Mouse (Mus musculus) cerebellum, adult 2 months (tissue): Measurements from ENCODE around the gene Aqp5. TPM values are rescaled to one million over a fixed set of nuclear protein-coding genes. Genes with fewer than 3 reads are reported as not detected.

Experiments used
- DNase-seq, 2 experiments: peaks; one replicate each; pipeline ENCODE4 v3.0.0; 2021
- H3K27ac ChIP-seq: fragments of 200-500 bp; 2 replicates; pipeline ENCODE4 v1.5.1; 2012; ENCODE audit warnings: low read length, control low read depth, inconsistent platforms; ENCODE audit not compliant: insufficient read depth
- H3K27me3 ChIP-seq: fragments of 200-500 bp; 2 replicates; pipeline ENCODE4 v1.6.1; 2012; ENCODE audit warnings: inconsistent platforms, mild to moderate bottlenecking, low read length, moderate library complexity; ENCODE audit not compliant: control insufficient read depth, insufficient read depth
- H3K4me1 ChIP-seq: fragments of 200-500 bp; 2 replicates; pipeline ENCODE4 v1.6.1; 2011; ENCODE audit warnings: low read length; ENCODE audit not compliant: control insufficient read depth, insufficient read depth
- H3K4me3 ChIP-seq: fragments of 200-500 bp; replicated peaks from 2 replicates; pipeline ENCODE3; 2011; ENCODE audit warnings: mild to moderate bottlenecking, low read depth, low read length, control low read depth; ENCODE audit not compliant: insufficient read depth
- CTCF ChIP-seq: fragments of 200-500 bp; IDR thresholded peaks from 2 replicates; pipeline ENCODE4 v1.5.1; 2011; ENCODE audit warnings: low read depth, mild to moderate bottlenecking, control low read depth, low read length, moderate library complexity, borderline replicate concordance; ENCODE audit not compliant: insufficient read depth
- POLR2A ChIP-seq: fragments of 200-500 bp; IDR thresholded peaks from 2 replicates; pipeline ENCODE4 v1.6.1; 2011; ENCODE audit warnings: low read length, control low read depth, borderline replicate concordance; ENCODE audit not compliant: insufficient read depth
- WGBS: fragments of 180-500 bp; shearing (Covaris S2); methylation state at CpG from one replicate; pipeline ENCODE4 v1.1.7; 2018; 5-methylcytosine and 5-hydroxymethylcytosine counted together
- polyA plus RNA-seq: library from polyadenylated mRNA; depleted of rRNA; stranded (reverse); fragments of >200 nt; gene quantifications from 2 replicates; pipeline ENCODE4 v1.2.3, GENCODE M21; 2012

Gene Aqp5
- polyA plus RNA-seq, 1 experiment = 0.56 TPM

DNA sequence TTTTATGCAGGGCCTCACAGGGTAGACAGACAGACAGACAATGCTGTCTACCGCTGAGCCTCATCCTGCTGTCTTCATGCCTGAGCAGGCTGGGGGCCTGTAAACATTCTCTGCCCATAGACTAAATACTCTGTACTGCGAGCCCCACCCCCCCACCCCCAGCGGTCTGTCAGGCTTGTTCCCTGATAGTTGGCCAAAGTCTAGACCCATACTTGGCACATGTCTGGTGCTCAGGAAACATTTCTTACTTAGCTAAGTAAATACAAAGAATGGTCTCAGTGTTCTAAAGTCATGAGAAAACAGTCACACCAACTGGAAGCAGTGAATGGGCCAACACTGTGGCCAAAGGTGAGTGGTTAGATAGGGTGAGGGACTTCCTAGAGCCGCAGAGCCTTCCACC, 23.2 kb upstream of the Aqp5 start:
- WGBS = 62% methylated on average over 4 of the region's 4 CpGs
- Histone ChIP-seq H3K27me3 (no peaks in the 10 kb centered on the region), H3K27ac (no peak overlapping the region), H3K4me3 (no peak overlapping the region), H3K4me1 (no peaks in the 10 kb centered on the region)
- TF ChIP-seq POLR2A (no peak), CTCF (no peak)
- no peak for DNase-seq

DNA sequence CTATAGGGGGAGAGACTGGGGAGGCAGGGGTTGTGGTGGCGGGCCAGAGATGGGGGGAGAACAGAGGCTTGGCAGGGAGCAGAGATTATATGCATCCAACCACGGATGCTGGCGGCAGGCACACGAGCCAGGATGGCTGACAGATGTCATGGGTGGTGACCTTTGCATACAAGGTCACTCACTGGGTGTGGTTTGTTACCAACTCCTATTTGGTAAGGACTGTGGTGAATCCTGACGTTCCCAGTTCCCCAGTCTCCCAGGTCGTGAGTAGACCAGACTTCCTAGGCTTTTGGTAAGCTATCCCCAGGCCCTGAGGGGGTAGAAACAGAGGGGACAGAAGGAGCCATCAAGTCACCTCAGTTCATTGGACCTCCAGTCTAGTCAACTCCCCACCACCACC, 21.9 kb upstream of the Aqp5 start:
- no peak for TF ChIP-seq POLR2A
- TF ChIP-seq CTCF = no peak
- Histone ChIP-seq H3K4me1 (no peaks in the 10 kb centered on the region), H3K4me3 (no peak overlapping the region), H3K27ac (no peak overlapping the region), H3K27me3 (no peaks in the 10 kb centered on the region)
- no peak for DNase-seq
- WGBS = 55% methylated on average over 6 of the region's 6 CpGs

DNA sequence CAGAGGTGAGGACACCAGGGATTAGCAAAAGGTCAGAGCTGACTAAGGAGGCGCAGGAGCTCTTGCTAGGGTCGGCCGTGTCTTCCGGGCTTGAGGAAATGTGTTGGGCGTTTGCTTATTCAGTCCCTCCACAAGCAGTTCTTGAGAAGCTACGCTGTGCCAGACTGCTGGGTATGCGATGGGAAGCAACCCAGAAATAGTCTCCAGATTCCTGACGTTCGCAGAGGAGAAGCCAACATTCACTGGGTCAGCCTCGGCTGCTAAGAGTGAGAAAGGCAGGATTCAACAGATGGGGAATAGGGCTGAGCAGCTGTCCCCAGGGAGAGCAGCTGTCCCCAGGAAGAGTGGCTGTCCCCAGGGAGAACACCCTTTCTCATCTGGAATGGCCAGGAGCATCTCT, 21.5 kb upstream of the Aqp5 start:
- DNase-seq = no peak

DNA sequence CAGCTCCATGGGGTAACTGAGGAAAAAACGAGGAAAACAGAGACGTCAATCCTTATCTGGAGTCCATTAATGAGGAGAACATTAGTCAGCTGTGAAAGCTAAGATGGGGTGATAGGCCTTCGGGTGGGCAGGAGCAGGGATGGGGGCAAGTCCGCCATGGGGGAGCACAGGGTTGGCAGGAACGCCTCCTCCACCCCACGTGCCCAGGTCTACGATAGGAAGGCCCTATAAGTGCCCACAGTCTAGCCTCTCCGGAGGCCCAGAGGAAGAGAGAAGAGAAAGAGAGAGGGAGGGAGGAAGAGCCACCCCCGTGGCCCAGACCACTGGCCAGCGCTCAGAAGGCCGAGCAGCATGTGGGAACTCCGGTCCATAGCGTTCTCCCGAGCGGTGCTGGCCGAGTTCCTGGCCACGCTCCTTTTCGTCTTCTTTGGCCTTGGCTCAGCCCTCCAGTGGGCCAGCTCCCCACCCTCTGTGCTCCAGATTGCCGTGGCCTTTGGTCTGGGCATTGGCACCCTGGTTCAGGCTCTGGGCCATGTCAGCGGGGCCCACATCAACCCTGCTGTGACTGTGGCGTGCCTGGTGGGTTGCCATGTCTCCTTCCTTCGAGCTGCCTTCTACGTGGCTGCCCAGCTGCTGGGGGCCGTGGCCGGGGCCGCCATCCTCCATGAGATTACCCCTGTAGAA, 11.6 kb upstream of the Aqp5 start, which contains the start of gene Aqp2:
Gene Aqp2, plus strand, starts transcription at position 254 of the 684 bp plus-strand sequence.
- WGBS = 25% methylated on average over 25 of the region's 26 CpGs
- no peak within 1 kb of the TSS for H3K4me3 ChIP-seq
- H3K27me3 ChIP-seq = no peaks in the 10 kb centered on the region
- TF ChIP-seq CTCF = no peak
- no peak for TF ChIP-seq POLR2A
- peak; percentile 52 to 59 for DNase-seq
- H3K27ac ChIP-seq = no peak within 1 kb of the TSS
- H3K4me1 ChIP-seq = peaks cover 12% of the 10 kb centered on the region

More for the DNA sequence above, 21.5 kb upstream of the Aqp5 start:
- Histone ChIP-seq H3K4me3 (no peak overlapping the region), H3K27me3 (no peaks in the 10 kb centered on the region), H3K4me1 (no peaks in the 10 kb centered on the region), H3K27ac (no peak overlapping the region)
- 26% methylated on average over 10 of the region's 10 CpGs for WGBS
- TF ChIP-seq POLR2A (no peak), CTCF (no peak)

DNA sequence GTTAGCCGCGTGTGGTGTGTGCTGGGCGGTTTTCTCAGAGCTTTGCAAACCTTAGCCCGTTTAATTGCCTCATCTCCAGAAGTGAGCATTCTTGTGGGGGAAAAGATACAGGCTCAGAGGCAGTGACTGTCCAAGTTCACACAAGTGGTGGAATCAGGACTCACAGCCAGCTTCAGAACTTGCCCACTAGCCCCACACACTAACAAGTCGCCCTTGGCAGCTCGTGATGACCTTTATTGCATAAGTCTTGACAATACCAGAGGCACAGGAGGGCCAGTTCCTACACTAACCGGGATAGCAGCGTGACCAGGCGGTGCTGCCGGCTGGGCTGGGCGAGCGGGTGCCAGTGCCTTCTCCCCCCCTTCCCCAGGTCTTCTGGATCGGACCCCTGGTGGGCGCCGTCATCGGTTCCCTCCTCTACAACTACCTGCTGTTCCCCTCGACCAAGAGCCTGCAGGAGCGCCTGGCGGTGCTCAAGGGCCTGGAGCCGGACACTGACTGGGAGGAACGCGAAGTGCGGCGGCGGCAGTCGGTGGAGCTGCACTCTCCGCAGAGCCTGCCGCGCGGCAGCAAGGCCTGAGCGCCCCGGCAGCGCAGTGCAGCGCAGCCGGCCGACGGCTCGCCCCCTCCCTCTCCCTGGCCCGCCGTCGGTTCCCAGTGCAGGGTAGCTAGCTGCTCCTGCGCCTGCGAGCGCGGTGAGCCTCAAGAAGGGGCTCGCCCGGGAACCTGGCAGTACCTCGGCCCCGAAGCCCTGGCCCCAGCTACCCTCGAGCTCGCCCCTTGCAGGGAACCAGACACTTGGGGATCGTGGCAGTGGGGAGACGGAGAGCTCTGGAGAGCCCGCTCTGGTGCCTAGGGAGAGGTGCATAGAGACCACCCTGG, 6.9 kb upstream of the Aqp5 start:
- peak; percentile 49 to 64 for DNase-seq
- no peak overlapping the region for H3K27ac ChIP-seq
- H3K4me1 ChIP-seq = peaks cover 14% of the 10 kb centered on the region
- 15% methylated on average over 54 of the region's 54 CpGs for WGBS
- no peaks in the 10 kb centered on the region for H3K27me3 ChIP-seq
- TF ChIP-seq POLR2A (no peak), CTCF (0 out of 2 replicates have a peak, but pooled peaks have one; percentile 7)
- H3K4me3 ChIP-seq = peak overlapping the region; percentile 16

DNA sequence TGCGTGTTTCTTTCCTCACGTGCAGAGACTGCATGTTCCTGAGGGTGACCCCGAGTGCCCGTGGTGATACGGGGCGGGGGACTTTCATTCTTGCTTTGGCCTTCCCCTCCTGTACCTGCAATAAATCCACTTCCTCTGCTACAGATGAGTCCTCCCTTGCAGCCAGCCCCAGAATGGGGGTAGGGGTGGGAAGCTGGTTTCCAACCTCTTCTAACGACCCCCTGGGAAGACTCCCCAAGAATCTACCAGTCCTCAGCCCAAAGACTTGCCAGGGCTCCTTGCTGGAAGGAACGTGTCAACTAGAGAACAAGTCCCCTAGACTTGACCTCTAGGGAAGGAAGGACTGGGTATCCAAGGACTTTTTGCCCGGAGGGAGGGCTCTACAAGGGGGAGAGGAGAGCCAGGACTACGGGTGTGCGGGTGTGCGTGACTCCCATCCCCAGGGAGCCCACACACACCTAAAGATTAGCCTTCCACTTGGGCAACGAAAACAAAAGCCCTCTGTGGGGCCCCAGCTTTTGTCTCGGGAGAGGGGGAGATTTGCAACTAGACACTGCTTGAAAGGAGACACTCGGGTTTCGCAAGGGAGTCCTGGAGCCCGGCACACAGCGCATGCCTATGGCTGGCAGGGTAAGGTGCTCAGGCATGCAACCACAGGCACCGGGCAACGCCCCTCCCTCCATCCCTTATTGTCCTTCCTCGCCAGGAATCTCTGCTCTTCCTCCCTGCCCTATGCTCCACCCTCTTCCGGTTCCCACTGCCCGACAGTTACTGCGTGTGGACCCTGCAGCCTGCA, 6.0 kb upstream of the Aqp5 start:
- Histone ChIP-seq H3K27ac (no peak overlapping the region), H3K4me1 (peaks cover 6% of the 10 kb centered on the region; the same call in 1 of the 2 replicates), H3K27me3 (no peaks in the 10 kb centered on the region), H3K4me3 (no peak overlapping the region)
- WGBS = 41% methylated on average over 24 of the region's 24 CpGs
- no peak for DNase-seq
- TF ChIP-seq POLR2A (no peak), CTCF (no peak)

DNA sequence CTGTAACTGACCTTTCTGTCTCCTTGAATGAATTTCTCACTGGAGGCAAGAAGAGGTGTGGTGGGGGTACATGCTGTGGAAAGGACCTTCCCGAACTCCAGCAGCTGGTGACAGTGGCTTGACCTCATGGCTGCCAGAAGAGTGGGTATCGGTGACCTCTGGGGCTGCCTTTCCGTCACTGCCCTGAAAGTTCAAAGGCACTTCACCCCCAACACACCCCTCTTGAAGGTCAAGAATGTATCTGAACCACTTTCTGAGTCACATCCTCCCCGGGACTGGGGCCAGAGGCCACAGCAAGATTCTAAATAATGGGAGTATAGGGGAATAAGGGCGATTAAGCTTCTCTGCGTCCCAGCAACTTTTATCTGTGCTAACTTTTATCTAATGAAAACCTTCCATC, 4.8 kb upstream of the Aqp5 start:
- no peak overlapping the region for H3K4me3 ChIP-seq
- H3K4me1 ChIP-seq = peaks cover 6% of the 10 kb centered on the region; the same call in 1 of the 2 replicates
- no peaks in the 10 kb centered on the region; the same call in 1 of the 2 replicates for H3K27me3 ChIP-seq
- WGBS = 96% methylated on average over 6 of the region's 6 CpGs
- H3K27ac ChIP-seq = no peak overlapping the region
- no peak for DNase-seq
- TF ChIP-seq POLR2A = no peak
- no peak for TF ChIP-seq CTCF
